Mouse (Mus musculus): ENCODE measurements at regions not wholly inside any gene's neighbourhood (a gene's known extent, or its start where the extent isn't known, plus 50 kb on each side); places are given as distances from the start of the nearest gene placed in this dataset.

- Histone ChIP-seq H3K27me3 (replicated peaks) (peaks cover 4% of the 10 kb centered on the region), H3K4me1 (no peaks in the 10 kb centered on the region), H3K9me3 (no peaks in the 10 kb centered on the region), H3K4me3 (replicated peaks) (no peak overlapping the region), H3K36me3 (replicated peaks; ENCODE audit: low read length) (no peaks in the 10 kb centered on the region)
- no peak for TF ChIP-seq FLI1 (IDR thresholded peaks at IDR 0.05; ENCODE audit: low read length)
- TF ChIP-seq GATA1 (IDR thresholded peaks at IDR 0.05; ENCODE audit: borderline replicate concordance, low read length), result no peak
Measured at GRCm38 (mm10) chr14:72042112-72042880, 449.3 kb downstream of the Gm9195 start.

GRCm38 (mm10) chr14:72030396-72030795 lies 461.2 kb downstream of the Gm9195 start:
- Histone ChIP-seq H3K27me3 (replicated peaks) (no peaks in the 10 kb centered on the region), H3K4me1 (no peaks in the 10 kb centered on the region), H3K9me3 (no peaks in the 10 kb centered on the region), H3K4me3 (replicated peaks) (no peak overlapping the region), H3K36me3 (replicated peaks; ENCODE audit: low read length) (no peaks in the 10 kb centered on the region)
- TF ChIP-seq FLI1 (IDR thresholded peaks at IDR 0.05; ENCODE audit: low read length) (no peak), GATA1 (IDR thresholded peaks at IDR 0.05; ENCODE audit: borderline replicate concordance, low read length) (no peak)

DNA sequence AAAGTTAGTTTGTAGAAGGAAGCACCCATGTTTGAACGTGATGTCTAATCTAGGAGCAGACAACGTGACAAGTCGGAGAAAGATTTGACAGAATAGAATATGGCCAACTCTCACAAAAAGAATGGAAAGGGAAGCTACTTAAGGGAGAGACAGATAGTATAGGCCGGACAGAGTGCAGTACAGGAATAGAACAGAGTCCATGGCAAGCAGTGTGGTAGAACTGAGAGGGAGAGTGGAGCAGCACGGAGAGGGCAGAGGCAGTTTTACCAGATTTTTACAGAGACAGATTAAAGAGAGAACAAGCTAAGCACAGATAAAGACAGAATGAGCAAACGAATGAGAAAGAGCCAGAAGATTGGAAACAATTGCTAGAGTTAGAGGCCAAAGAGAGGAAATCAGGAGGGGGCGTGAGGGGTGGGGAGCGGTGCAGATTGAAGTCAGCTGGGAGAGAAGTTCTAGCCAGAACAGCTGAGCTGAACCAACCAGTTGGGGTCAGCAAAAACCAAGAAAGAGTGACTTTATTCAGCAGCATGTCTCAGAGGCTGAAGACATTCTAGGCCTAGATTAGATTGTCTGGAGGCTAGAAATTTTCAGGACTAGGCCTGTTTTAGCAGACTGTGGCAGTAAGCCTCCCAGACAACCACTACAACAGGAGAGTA lies 464.1 kb downstream of the Gm9195 start:
- no peaks in the 10 kb centered on the region for H3K27me3 ChIP-seq (replicated peaks)
- no peaks in the 10 kb centered on the region for H3K36me3 ChIP-seq (replicated peaks; ENCODE audit: low read length)
- TF ChIP-seq FLI1 (IDR thresholded peaks at IDR 0.05; ENCODE audit: low read length) (no peak), GATA1 (IDR thresholded peaks at IDR 0.05; ENCODE audit: borderline replicate concordance, low read length) (no peak)
- no peak overlapping the region for H3K4me3 ChIP-seq (replicated peaks)
- no peaks in the 10 kb centered on the region for H3K9me3 ChIP-seq
- H3K4me1 ChIP-seq, result no peaks in the 10 kb centered on the region

DNA sequence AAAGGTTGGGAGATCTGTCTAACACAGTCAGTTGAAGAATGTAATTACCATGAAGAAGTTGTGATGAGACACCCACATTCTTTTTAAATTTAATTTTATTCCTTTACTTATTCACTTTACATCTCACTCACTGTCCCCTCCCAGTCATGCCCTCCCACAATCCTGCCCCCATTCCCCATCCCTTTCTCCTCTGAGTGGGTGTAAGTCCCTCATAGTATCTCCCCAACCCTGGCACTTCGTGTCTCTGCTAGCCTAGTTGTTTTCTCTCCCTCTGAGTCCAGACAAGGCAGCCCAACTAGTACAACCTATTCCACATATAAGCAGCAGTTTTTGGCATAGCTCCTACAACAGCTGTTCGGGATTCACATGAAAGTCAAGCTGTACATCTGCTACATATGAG lies 487.3 kb downstream of the Gm9195 start:
- Histone ChIP-seq H3K9me3 (no peaks in the 10 kb centered on the region), H3K27me3 (replicated peaks) (peaks cover 3% of the 10 kb centered on the region), H3K36me3 (replicated peaks; ENCODE audit: low read length) (no peaks in the 10 kb centered on the region), H3K4me1 (no peaks in the 10 kb centered on the region), H3K4me3 (replicated peaks) (no peak overlapping the region)
- no peak for TF ChIP-seq FLI1 (IDR thresholded peaks at IDR 0.05; ENCODE audit: low read length)
- no peak for TF ChIP-seq GATA1 (IDR thresholded peaks at IDR 0.05; ENCODE audit: borderline replicate concordance, low read length)

DNA sequence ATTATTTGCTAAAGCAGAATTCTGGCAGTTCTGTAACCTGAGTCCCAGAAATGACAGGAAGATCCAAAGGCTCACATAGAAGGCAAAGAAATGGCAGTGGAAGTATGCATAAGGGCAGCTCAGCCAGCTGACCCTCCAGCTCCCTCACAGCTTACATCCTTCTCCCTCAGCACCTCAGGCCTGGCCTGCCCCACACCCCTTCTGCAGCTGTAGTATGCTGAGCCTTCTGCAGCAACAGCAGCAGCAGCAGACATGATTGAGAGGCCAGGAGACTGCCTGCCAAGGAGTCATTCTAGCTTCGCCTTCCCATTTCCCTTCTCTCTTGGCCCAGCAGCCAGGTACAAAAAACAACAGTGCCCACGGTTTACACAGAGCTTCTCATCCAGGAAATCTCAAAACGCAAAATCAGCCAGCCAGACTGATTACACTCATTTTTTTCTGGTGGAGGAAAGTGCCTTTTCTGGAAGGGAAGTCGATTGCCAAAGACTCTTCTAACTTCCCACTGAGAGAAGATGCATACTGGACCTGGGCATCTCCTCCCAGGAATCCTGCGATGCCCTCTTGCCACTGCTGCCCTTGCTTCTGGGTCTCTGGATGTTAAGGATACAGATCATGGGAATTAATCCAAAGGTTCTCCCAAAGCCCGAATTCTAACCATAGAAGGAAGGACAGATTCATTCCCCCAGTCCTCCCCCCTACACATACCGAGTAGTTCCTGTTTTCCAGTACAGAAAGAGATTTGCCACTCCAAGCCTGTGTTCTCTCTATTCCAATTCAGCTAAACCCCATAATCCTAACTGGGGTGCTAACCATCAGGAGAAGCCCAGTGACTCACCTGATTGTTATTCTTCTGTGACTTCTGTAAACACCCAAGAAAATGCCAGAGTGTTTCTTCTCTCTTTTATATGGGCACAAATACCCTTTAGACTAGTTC lies 489.2 kb downstream of the Gm9195 start:
- Histone ChIP-seq H3K27me3 (replicated peaks) (peaks cover 3% of the 10 kb centered on the region), H3K36me3 (replicated peaks; ENCODE audit: low read length) (no peaks in the 10 kb centered on the region), H3K9me3 (no peaks in the 10 kb centered on the region), H3K4me1 (no peaks in the 10 kb centered on the region), H3K4me3 (replicated peaks) (no peak overlapping the region)
- TF ChIP-seq FLI1 (IDR thresholded peaks at IDR 0.05; ENCODE audit: low read length), result no peak
- no peak for TF ChIP-seq GATA1 (IDR thresholded peaks at IDR 0.05; ENCODE audit: borderline replicate concordance, low read length)

GRCm38 (mm10) chr14:71973016-71973415 lies 518.6 kb downstream of the Gm9195 start:
- H3K9me3 ChIP-seq, result no peaks in the 10 kb centered on the region
- no peaks in the 10 kb centered on the region for H3K4me1 ChIP-seq
- H3K4me3 ChIP-seq (replicated peaks), result no peak overlapping the region
- no peaks in the 10 kb centered on the region for H3K27me3 ChIP-seq (replicated peaks)
- TF ChIP-seq GATA1 (IDR thresholded peaks at IDR 0.05; ENCODE audit: borderline replicate concordance, low read length) (no peak), FLI1 (IDR thresholded peaks at IDR 0.05; ENCODE audit: low read length) (no peak)
- H3K36me3 ChIP-seq (replicated peaks; ENCODE audit: low read length), result no peaks in the 10 kb centered on the region

DNA sequence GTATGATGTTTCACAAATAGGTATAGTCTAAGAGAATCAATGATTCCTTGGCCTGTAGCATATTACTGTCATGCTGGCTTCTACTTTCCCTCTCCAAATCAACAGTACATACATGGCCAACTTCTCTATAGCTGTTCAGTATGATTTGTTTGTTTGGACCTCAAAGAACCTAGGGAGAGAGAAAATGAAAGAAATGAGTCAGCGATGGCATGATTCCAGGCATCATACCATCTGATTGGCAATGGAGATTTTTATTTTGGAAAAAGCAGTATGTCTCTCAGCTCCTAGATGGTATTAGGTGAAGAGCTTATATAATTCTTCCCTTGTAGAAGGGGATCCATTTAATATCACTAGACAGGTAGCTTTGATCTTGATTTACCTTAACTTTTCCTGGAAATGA lies 519.1 kb downstream of the Gm9195 start:
- TF ChIP-seq GATA1 (IDR thresholded peaks at IDR 0.05; ENCODE audit: borderline replicate concordance, low read length), result no peak
- TF ChIP-seq FLI1 (IDR thresholded peaks at IDR 0.05; ENCODE audit: low read length), result no peak
- Histone ChIP-seq H3K27me3 (replicated peaks) (no peaks in the 10 kb centered on the region), H3K9me3 (no peaks in the 10 kb centered on the region), H3K4me1 (no peaks in the 10 kb centered on the region), H3K36me3 (replicated peaks; ENCODE audit: low read length) (no peaks in the 10 kb centered on the region), H3K4me3 (replicated peaks) (no peak overlapping the region)

- TF ChIP-seq GATA1 (IDR thresholded peaks at IDR 0.05; ENCODE audit: borderline replicate concordance, low read length), result no peak
- no peak for TF ChIP-seq FLI1 (IDR thresholded peaks at IDR 0.05; ENCODE audit: low read length)
- no peaks in the 10 kb centered on the region for H3K36me3 ChIP-seq (replicated peaks; ENCODE audit: low read length)
- H3K4me3 ChIP-seq (replicated peaks), result no peak overlapping the region
- no peaks in the 10 kb centered on the region for H3K9me3 ChIP-seq
- no peaks in the 10 kb centered on the region for H3K27me3 ChIP-seq (replicated peaks)
- no peaks in the 10 kb centered on the region for H3K4me1 ChIP-seq
Measured at GRCm38 (mm10) chr14:71967646-71968045, 524.0 kb downstream of the Gm9195 start.

GRCm38 (mm10) chr14:71963389-71964169 lies 528.1 kb downstream of the Gm9195 start:
- Histone ChIP-seq H3K9me3 (no peaks in the 10 kb centered on the region), H3K4me3 (replicated peaks) (no peak overlapping the region), H3K27me3 (replicated peaks) (no peaks in the 10 kb centered on the region), H3K4me1 (no peaks in the 10 kb centered on the region), H3K36me3 (replicated peaks; ENCODE audit: low read length) (no peaks in the 10 kb centered on the region)
- no peak for TF ChIP-seq GATA1 (IDR thresholded peaks at IDR 0.05; ENCODE audit: borderline replicate concordance, low read length)
- TF ChIP-seq FLI1 (IDR thresholded peaks at IDR 0.05; ENCODE audit: low read length), result no peak

Measured in megakaryocyte, embryonic 14.5 days (primary cell).